Mouse (Mus musculus) liver, embryonic 14.5 days (tissue): ENCODE results near the gene Lypd1. TPM values are rescaled to one million over a fixed set of nuclear protein-coding genes. Genes with fewer than 3 reads are reported as not detected.

Experiments used
- ATAC-seq: fragments of 200-750 bp; cut with Nextera tagmentation; 2 replicates; pipeline ENCODE4 v1.8.0; 2017; ENCODE audit warnings: moderate number of reproducible peaks, mild to moderate bottlenecking, moderate library complexity; ENCODE audit not compliant: insufficient read depth
- DNase-seq, 3 experiments: peaks; one replicate each; pipeline ENCODE4 v3.0.0-alpha.2; 2012 to 2013; ENCODE audit warnings: low read depth in 3 of 3, low spot score in 3 of 3
- H3K27ac ChIP-seq: fragments of 300-500 bp; sonication (generic); 2 replicates; pipeline ENCODE4 v1.5.1; 2014; ENCODE audit warnings: moderate library complexity, mild to moderate bottlenecking, control low read depth, inconsistent platforms
- H3K27me3 ChIP-seq: fragments of 300-500 bp; sonication (generic); 2 replicates; pipeline ENCODE4 v1.6.1; 2014; ENCODE audit warnings: mild to moderate bottlenecking, low read length, moderate library complexity; ENCODE audit not compliant: control insufficient read depth, insufficient read depth
- H3K36me3 ChIP-seq: fragments of 300-500 bp; sonication (generic); replicated peaks from 2 replicates; pipeline ENCODE4 v1.6.1; 2014; ENCODE audit warnings: low read depth; ENCODE audit not compliant: control insufficient read depth, insufficient read depth
- H3K4me1 ChIP-seq, 2 experiments: fragments of 200-500 bp in 1 of 2; fragments of 300-500 bp in 1 of 2; sonication (generic) in 1 of 2; replicated peaks; 2 replicates each; pipeline ENCODE4 v1.6.1; 2012 to 2014; ENCODE audit warnings: antibody characterized with exemption in 1 of 2, inconsistent platforms in 1 of 2, low read length in 1 of 2; ENCODE audit not compliant: control insufficient read depth in 2 of 2, insufficient read depth in 2 of 2
- H3K4me2 ChIP-seq: fragments of 300-500 bp; sonication (generic); 2 replicates; pipeline ENCODE4 v1.6.1; 2014; ENCODE audit warnings: low read depth, mild to moderate bottlenecking, control low read depth, moderate library complexity
- H3K4me3 ChIP-seq, 2 experiments: fragments of 200-500 bp in 1 of 2; fragments of 300-500 bp in 1 of 2; sonication (generic) in 1 of 2; 2 replicates each; pipeline ENCODE4 v1.5.1; 2012 to 2014; ENCODE audit warnings: low read depth in 2 of 2, low read length in 2 of 2, mild to moderate bottlenecking in 2 of 2, control low read depth in 1 of 2, inconsistent platforms in 1 of 2, moderate library complexity in 1 of 2; ENCODE audit not compliant: insufficient read depth in 1 of 2
- H3K9ac ChIP-seq: fragments of 300-500 bp; sonication (generic); replicated peaks from 2 replicates; pipeline ENCODE4 v1.6.1; 2014; ENCODE audit warnings: mild to moderate bottlenecking, control low read depth, moderate library complexity
- H3K9me3 ChIP-seq: fragments of 300-500 bp; sonication (generic); 2 replicates; pipeline ENCODE4 v1.6.1; 2016; ENCODE audit warnings: low read length, mixed read lengths; ENCODE audit not compliant: control insufficient read depth
- CTCF ChIP-seq: IDR thresholded peaks from 2 replicates; pipeline ENCODE4 v1.5.1; 2016; ENCODE audit warnings: antibody characterized with exemption, low read depth, control low read depth
- EP300 ChIP-seq: IDR thresholded peaks from 2 replicates; pipeline ENCODE4 v1.6.1; 2016; ENCODE audit warnings: antibody characterized with exemption, low read depth
- WGBS: fragments of 180-500 bp; shearing (Covaris S2); extraction: QIAGEN DNeasy Blood & Tissue Kit; methylation state at CpG from one replicate; pipeline ENCODE4 v1.1.7; 2014; ENCODE audit not compliant: insufficient replicate concordance; 5-methylcytosine and 5-hydroxymethylcytosine counted together
- polyA plus RNA-seq, 2 experiments: library from polyadenylated mRNA; depleted of rRNA in 1 of 2; stranded (reverse) in 1 of 2; unstranded in 1 of 2; fragments of >200 nt; fragmentation: Nextera tagmentation in 1 of 2; extraction: Ambion mirVana in 1 of 2; gene quantifications; 2 replicates each; pipeline versions ENCODE4 v1.2.1 to v1.2.3; 2012 to 2014

The Lypd1 gene
- polyA plus RNA-seq, 2 experiments = 0.13 to 0.17 TPM

DNA sequence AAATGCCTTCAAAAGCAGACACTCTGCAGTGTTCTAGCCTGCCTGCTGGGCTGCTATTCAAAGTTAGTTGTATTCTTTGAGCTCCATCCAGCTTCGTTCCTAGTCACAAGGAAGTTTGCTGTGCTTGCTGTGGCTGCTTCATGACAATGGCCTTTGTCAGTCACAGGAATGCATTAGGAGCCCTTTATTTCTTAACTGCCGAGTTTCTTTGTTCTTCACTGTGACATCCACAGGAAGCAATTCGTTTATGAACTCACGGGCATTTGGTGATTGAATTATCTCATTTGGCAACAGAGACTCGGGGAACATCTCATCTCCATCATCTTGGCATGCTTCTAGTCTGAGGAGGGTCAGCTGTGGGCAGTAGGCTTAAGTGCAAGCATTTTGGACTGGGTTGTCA, 58.3 kb downstream of the Lypd1 start:
- 14% methylated on average over 5 of the region's 5 CpGs for WGBS
- no peak for ATAC-seq
- Histone ChIP-seq H3K9ac (no peak overlapping the region), H3K9me3 (no peaks in the 10 kb centered on the region), H3K4me2 (no peak overlapping the region), H3K27me3 (no peaks in the 10 kb centered on the region), H3K27ac (no peak overlapping the region), H3K4me3 (no peak overlapping the region), H3K36me3 (no peaks in the 10 kb centered on the region), H3K4me1 (no peaks in the 10 kb centered on the region)
- no peak for DNase-seq
- TF ChIP-seq EP300 = no peak
- TF ChIP-seq CTCF = no peak

GRCm38 (mm10) chr1:125839746-125840392, 73.0 kb downstream of the Lypd1 start:
- WGBS = 59% methylated on average over 13 of the region's 13 CpGs
- ATAC-seq = no peak

DNA sequence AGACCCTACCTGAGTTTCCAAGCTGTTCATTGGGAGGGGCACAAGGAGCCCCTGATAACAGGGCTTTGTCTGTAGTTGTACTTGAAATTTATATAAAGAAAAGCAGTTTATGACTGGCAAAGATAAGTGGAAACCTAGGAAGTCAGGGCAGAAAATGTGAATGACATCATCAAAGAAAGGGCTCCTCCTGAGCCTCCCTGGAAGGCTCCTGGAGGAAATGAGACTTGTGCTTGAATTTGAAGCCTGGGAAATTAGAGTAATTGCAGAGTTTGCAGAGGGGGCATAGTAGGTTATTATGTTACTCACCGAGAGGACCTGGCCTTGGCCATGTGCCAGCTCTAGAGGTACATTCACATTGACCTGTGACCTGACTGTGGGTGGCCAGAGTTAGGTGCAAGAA, 75.4 kb downstream of the Lypd1 start:
- Histone ChIP-seq H3K9ac (no peak overlapping the region), H3K27ac (no peak overlapping the region), H3K9me3 (no peaks in the 10 kb centered on the region), H3K4me3 (no peak overlapping the region), H3K36me3 (no peaks in the 10 kb centered on the region), H3K4me1 (peaks cover 0 to 1% of the 10 kb centered on the region in 2 experiments; a peak in 1 of 4 replicates), H3K27me3 (no peaks in the 10 kb centered on the region), H3K4me2 (no peak overlapping the region)
- TF ChIP-seq CTCF (no peak), EP300 (no peak)
- 61% methylated on average over 1 of the region's 1 CpGs for WGBS
- no peak for ATAC-seq
- DNase-seq = no peak

More at GRCm38 (mm10) chr1:125839746-125840392, 73.0 kb downstream of the Lypd1 start:
- no peaks in the 10 kb centered on the region for H3K9me3 ChIP-seq
- H3K4me3 ChIP-seq = no peak overlapping the region
- no peaks in the 10 kb centered on the region for H3K27me3 ChIP-seq
- DNase-seq = no peak
- TF ChIP-seq CTCF (no peak), EP300 (no peak)
- H3K4me1 ChIP-seq = peaks cover 0 to 1% of the 10 kb centered on the region in 2 experiments; a peak in 1 of 4 replicates
- H3K9ac ChIP-seq = no peak overlapping the region
- H3K4me2 ChIP-seq = no peak overlapping the region
- no peaks in the 10 kb centered on the region for H3K36me3 ChIP-seq
- no peak overlapping the region for H3K27ac ChIP-seq

- WGBS = 62% methylated on average over 4 of the region's 4 CpGs
- no peak for ATAC-seq
- TF ChIP-seq CTCF (no peak), EP300 (no peak)
These were observed 89.3 kb downstream of the Lypd1 start for GRCm38 (mm10) chr1:125823611-125824010.

DNA sequence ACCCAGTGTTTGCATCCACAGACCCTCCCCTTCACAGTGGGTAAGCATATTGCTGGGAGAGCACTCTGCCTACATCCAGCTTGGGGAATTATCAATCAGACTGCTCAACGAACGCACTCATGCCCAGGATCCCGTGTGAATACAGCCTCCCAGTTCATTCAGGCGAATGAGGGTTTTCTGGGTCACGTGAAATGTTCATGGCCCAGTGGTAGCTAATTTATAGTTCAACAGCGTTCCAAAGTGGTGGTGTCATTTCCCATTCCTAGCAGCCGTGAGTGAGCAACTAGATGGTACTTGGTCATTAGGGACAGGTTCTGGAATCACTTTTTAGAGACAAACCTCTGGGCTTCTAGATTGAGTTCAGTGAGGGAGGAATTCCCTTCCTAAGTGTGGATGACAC, 91.8 kb downstream of the Lypd1 start:
- 64% methylated on average over 7 of the region's 7 CpGs for WGBS
- TF ChIP-seq CTCF (no peak), EP300 (no peak)
- no peaks in the 10 kb centered on the region for H3K4me1 ChIP-seq
- no peaks in the 10 kb centered on the region for H3K27me3 ChIP-seq
- no peak overlapping the region for H3K9ac ChIP-seq
- no peak for ATAC-seq
- H3K36me3 ChIP-seq = no peaks in the 10 kb centered on the region
- DNase-seq = no peak
- no peak overlapping the region for H3K4me2 ChIP-seq
- H3K9me3 ChIP-seq = no peaks in the 10 kb centered on the region
- no peak overlapping the region for H3K4me3 ChIP-seq
- no peak overlapping the region for H3K27ac ChIP-seq

More at GRCm38 (mm10) chr1:125823611-125824010, 89.3 kb downstream of the Lypd1 start:
- no peaks in the 10 kb centered on the region for H3K27me3 ChIP-seq
- H3K4me3 ChIP-seq = no peak overlapping the region
- H3K4me1 ChIP-seq = no peaks in the 10 kb centered on the region
- H3K9ac ChIP-seq = no peak overlapping the region
- no peak overlapping the region for H3K27ac ChIP-seq
- no peak overlapping the region for H3K4me2 ChIP-seq
- DNase-seq = no peak
- no peaks in the 10 kb centered on the region for H3K9me3 ChIP-seq
- H3K36me3 ChIP-seq = no peaks in the 10 kb centered on the region

Other genes starting within 250 kb of the Lypd1 start
- 2.2 and 2.4 TPM in 2 replicates for gene Gpr39, start 236.1 kb downstream of the Lypd1 start, polyA plus RNA-seq (2012; rRNA removed)
- gene Gpr39, start 236.1 kb downstream of the Lypd1 start, polyA plus RNA-seq (2014; fragmentation: Nextera tagmentation; extraction: Ambion mirVana) = 2.8 and 3.0 TPM in 2 replicates